9 mouse cellular contexts compared by ENCODE assay signal in the genomic region with DNA sequence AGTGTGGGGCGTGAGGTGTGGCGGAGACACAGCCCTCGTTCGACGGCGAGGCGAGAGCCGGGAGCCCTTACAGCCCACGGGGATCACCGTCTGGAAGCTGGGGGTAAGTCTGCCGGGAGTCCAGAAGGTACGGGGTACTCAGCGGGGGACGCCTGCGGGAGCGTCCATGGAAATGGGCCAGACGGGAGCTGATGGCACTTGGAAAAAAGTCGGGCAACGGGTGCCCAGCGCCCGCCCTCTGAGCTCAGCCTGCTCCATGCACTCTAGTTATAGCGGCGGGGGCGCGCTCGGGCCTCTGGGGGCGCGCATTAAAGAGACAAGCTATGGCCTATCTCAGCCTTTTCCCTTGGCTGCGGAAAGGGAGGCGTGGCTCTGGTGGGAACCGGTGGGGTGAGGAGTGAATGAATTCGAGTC. TPM values are rescaled to one million over a fixed set of nuclear protein-coding genes. Genes with fewer than 3 reads are reported as not detected.
DNase-seq lines count a peak whose midpoint lies in the region; ATAC-seq and TF ChIP-seq lines count a peak whose summit lies in the region.
"Had no signal": no experiment of that assay in that cellular context is flagged by ENCODE, and none has a peak within 500 bp of the region (broad histone marks: within the 10 kb centered on the region; RNA-seq: fewer than 3 reads in every experiment).

A gene (minus strand): TSS at position 240 of the 414 bp plus-strand sequence.

- WGBS in liver, adult 2 months = 3% methylated on average over 32 of the region's 32 CpGs
- WGBS in neural tube, embryonic 13.5 days = under 1% methylated on average over 32 of the region's 32 CpGs

- no peak within 1 kb of the TSS for H3K27ac ChIP-seq in brown adipose tissue, adult 24 weeks (replicated peaks; ENCODE audit: low read depth, low read length)
- H3K27ac ChIP-seq in liver, adult 2 months (replicated peaks; ENCODE audit: insufficient read depth, low read depth, low read length) = no peak within 1 kb of the TSS
- H3K27ac ChIP-seq in neural tube, embryonic 13.5 days (replicated peaks) = no peak within 1 kb of the TSS

- H3K4me2 ChIP-seq in neural tube, embryonic 13.5 days = peak within 1 kb of the TSS; percentile 48

- no peaks in the 10 kb centered on the region for H3K4me1 ChIP-seq in brown adipose tissue, adult 24 weeks (ENCODE audit: control insufficient read depth, insufficient read depth, insufficient read length, low read length)
- peaks cover 4% of the 10 kb centered on the region for H3K4me1 ChIP-seq in liver, adult 2 months (ENCODE audit: control insufficient read depth, insufficient read depth, low read length)
- peaks cover 29% of the 10 kb centered on the region for H3K4me1 ChIP-seq in neural tube, embryonic 13.5 days (replicated peaks)

- H3K27me3 ChIP-seq in liver, adult 2 months (ENCODE audit: control insufficient read depth, insufficient read depth, low read length) = peaks cover 29% of the 10 kb centered on the region
- peaks cover 95% of the 10 kb centered on the region for H3K27me3 ChIP-seq in neural tube, embryonic 13.5 days

- TF ChIP-seq CTCF in liver, adult 2 months (IDR thresholded peaks at IDR 0.05; ENCODE audit: low read depth, low read length) = no peak

- intact Hi-C loops in heart, postnatal 14 days (cut with DNase I) = no loop called here

- H3K9ac ChIP-seq in liver, adult 2 months (ENCODE audit: low read depth, low read length) = no peak within 1 kb of the TSS; the same call in 1 of the 2 replicates
- H3K9ac ChIP-seq in neural tube, embryonic 13.5 days = no peak within 1 kb of the TSS

- no peaks in the 10 kb centered on the region for H3K9me3 ChIP-seq in neural tube, embryonic 13.5 days

- no peaks in the 10 kb centered on the region for H3K79me2 ChIP-seq in liver, adult 2 months (ENCODE audit: control insufficient read depth, insufficient read depth, low read length)

- H3K36me3 ChIP-seq in liver, adult 2 months (ENCODE audit: control insufficient read depth, insufficient read depth, low read length) = no peaks in the 10 kb centered on the region
- no peaks in the 10 kb centered on the region for H3K36me3 ChIP-seq in neural tube, embryonic 13.5 days

- H3K4me3 ChIP-seq in brown adipose tissue, adult 24 weeks (ENCODE audit: insufficient read depth, low read depth, low read length) = peak within 1 kb of the TSS; percentile 48
- peak within 1 kb of the TSS; percentile 29; the same call in 1 of the 2 replicates for H3K4me3 ChIP-seq in liver, adult 2 months (ENCODE audit: insufficient read depth, low read depth, low read length)
- H3K4me3 ChIP-seq in neural tube, embryonic 13.5 days = peak within 1 kb of the TSS; percentile 27

- peak; percentile 45 for DNase-seq in gastrocnemius, postnatal 10 days
- DNase-seq in gastrocnemius, postnatal 25 days = no peak
- peak; percentile 41 to 47 for DNase-seq in heart, postnatal 14 days
- DNase-seq in liver, adult 2 months (ENCODE audit: extremely low read depth, low read depth, low spot score) = no peak
- DNase-seq in urinary bladder, postnatal 25 days (ENCODE audit: low spot score) = no peak
- no peak for DNase-seq in gastrocnemius, adult 18-20 months (ENCODE audit: low spot score)

- ATAC-seq in neural tube, embryonic 13.5 days (ENCODE audit: low read depth) = peak; percentile 68

- TF ChIP-seq POLR2A in liver, adult 2 months (IDR thresholded peaks at IDR 0.05; ENCODE audit: extremely low read depth, insufficient read depth, low read length) = no peak

RNA-seq across cellular contexts. Expression of the gene that starts here (rescaled TPM):
- total RNA-seq in gastrocnemius, postnatal 10 days (2021) = not detected
- total RNA-seq in gastrocnemius, postnatal 25 days (2021) = not detected
- not detected in 2 replicates for polyA plus RNA-seq in brown adipose tissue, adult 24 weeks (2012; ENCODE audit: insufficient read depth, insufficient read length, missing spikeins)
- total RNA-seq in heart, postnatal 14 days (2021) = not detected
- not detected in 2 replicates for total RNA-seq in liver, adult 2 months (2014; rRNA removed)
- not detected in 2 replicates for polyA plus RNA-seq in liver, adult 2 months (2012; rRNA removed)
- polyA plus RNA-seq in neural tube, embryonic 13.5 days (2015; fragmentation: Nextera tagmentation; extraction: Ambion mirVana) = 0.18 TPM in 1 of 2 replicates, not detected in the other
- total RNA-seq in gastrocnemius, adult 18-20 months (2021) = not detected
- polyA plus RNA-seq: C2C12 had no signal

Comparison
In these comparisons a context has a peak if more than half of its experiments do, and no peak if none do; other contexts are left out.
1. Peak in DNase-seq in gastrocnemius, postnatal 10 days; RNA of the gene not detected or under 1 TPM.
2. Peak in DNase-seq in heart, postnatal 14 days; RNA of the gene not detected or under 1 TPM.
3. Peak in ATAC-seq, H3K4me3 ChIP-seq and H3K4me2 ChIP-seq in neural tube, embryonic 13.5 days; RNA of the gene not detected or under 1 TPM.